Mouse (Mus musculus): ENCODE results near the gene Dock2.

- no peak for TF ChIP-seq POLR2A (IDR thresholded peaks at IDR 0.05; ENCODE audit: control insufficient read depth, extremely low read depth, insufficient read depth, low read length, poor library complexity)
- no peak for TF ChIP-seq CTCF (IDR thresholded peaks at IDR 0.05; ENCODE audit: borderline replicate concordance, control insufficient read depth, extremely low read depth, insufficient read depth, low read length, poor library complexity)
Observed at GRCm38 (mm10) chr11:34782516-34783430, 919 bp downstream of the Dock2 start.
